In the genomic region with DNA sequence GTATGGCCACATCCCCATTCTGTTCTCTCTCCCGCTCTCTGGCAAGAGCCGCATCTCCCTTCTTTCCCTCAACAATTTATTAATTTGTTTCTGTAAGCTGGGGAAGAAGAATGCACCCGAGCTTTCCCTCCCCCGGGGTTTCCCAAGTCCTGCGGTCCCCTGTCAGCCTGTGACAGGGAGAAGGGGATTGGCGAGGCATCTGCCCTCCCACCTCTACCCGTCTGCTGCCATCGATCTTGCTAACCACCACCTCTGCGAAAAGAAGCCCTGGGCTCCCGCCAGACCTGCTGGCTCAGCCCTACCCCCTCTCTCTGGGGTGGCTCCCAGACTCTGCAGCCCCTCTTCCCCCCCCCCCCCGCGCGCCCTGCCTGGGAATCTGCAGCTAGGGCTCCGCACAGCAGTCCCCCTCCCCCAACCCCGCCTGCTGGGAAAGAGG, we compare ENCODE assay signal across 10 mouse cellular contexts. TPM values are rescaled to one million over a fixed set of nuclear protein-coding genes. Genes with fewer than 3 reads are reported as not detected.
A peak's percentile ranks its signal among the peaks of the same experiment; 100 is the strongest.
DNase-seq lines count a peak whose midpoint lies in the region; ATAC-seq lines count a peak whose summit lies in the region.
"Had no signal": no experiment of that assay in that cellular context is flagged by ENCODE, and none has a peak within 500 bp of the region (broad histone marks: within the 10 kb centered on the region; RNA-seq: fewer than 3 reads in every experiment).

No protein-coding gene starts in this region.

- H3K27ac ChIP-seq in heart, embryonic 13.5 days (replicated peaks): no peak overlapping the region
- no peak overlapping the region for H3K27ac ChIP-seq in embryonic facial prominence, embryonic 13.5 days
- no peak overlapping the region for H3K27ac ChIP-seq in neural tube, embryonic 12.5 days

- peaks cover 78% of the 10 kb centered on the region for H3K27me3 ChIP-seq in heart, embryonic 13.5 days (replicated peaks)
- peaks cover 71% of the 10 kb centered on the region for H3K27me3 ChIP-seq in embryonic facial prominence, embryonic 13.5 days
- H3K27me3 ChIP-seq in neural tube, embryonic 12.5 days (replicated peaks): peaks cover 66% of the 10 kb centered on the region

- peaks cover 56% of the 10 kb centered on the region for H3K4me1 ChIP-seq in heart, embryonic 13.5 days
- peaks cover 58% of the 10 kb centered on the region for H3K4me1 ChIP-seq in embryonic facial prominence, embryonic 13.5 days
- H3K4me1 ChIP-seq in neural tube, embryonic 12.5 days: peaks cover 43% of the 10 kb centered on the region

- peak overlapping the region; percentile 8; the same call in 1 of the 2 replicates for H3K4me3 ChIP-seq in heart, embryonic 13.5 days
- peak overlapping the region; percentile 38 for H3K4me3 ChIP-seq in embryonic facial prominence, embryonic 13.5 days
- peak overlapping the region; percentile 31 for H3K4me3 ChIP-seq in neural tube, embryonic 12.5 days
- H3K4me3 ChIP-seq: myocyte had no signal

- ATAC-seq in heart, embryonic 13.5 days (ENCODE audit: extremely low read depth, insufficient number of reproducible peaks, low FRiP score, low TSS enrichment): no peak
- ATAC-seq in embryonic facial prominence, embryonic 13.5 days (ENCODE audit: insufficient number of reproducible peaks, insufficient read depth, low FRiP score, low TSS enrichment, low read depth): no peak
- ATAC-seq in inflammation-experienced regulatory T-cells, adult 6 months: peak; percentile 32
- ATAC-seq in neural tube, embryonic 12.5 days (ENCODE audit: low FRiP score, low read depth): peak; percentile 21

- H3K9me3 ChIP-seq in heart, embryonic 13.5 days: no peaks in the 10 kb centered on the region
- H3K9me3 ChIP-seq in embryonic facial prominence, embryonic 13.5 days: no peaks in the 10 kb centered on the region
- no peaks in the 10 kb centered on the region for H3K9me3 ChIP-seq in neural tube, embryonic 12.5 days

- H3K36me3 ChIP-seq in heart, embryonic 13.5 days: no peaks in the 10 kb centered on the region
- no peaks in the 10 kb centered on the region for H3K36me3 ChIP-seq in embryonic facial prominence, embryonic 13.5 days
- H3K36me3 ChIP-seq in neural tube, embryonic 12.5 days: no peaks in the 10 kb centered on the region
- H3K36me3 ChIP-seq: G1E had no signal

- peak overlapping the region; percentile 53 for H3K9ac ChIP-seq in heart, embryonic 13.5 days
- H3K9ac ChIP-seq in embryonic facial prominence, embryonic 13.5 days: peak overlapping the region; percentile 32; the same call in 1 of the 2 replicates
- peak overlapping the region; percentile 44; the same call in 1 of the 2 replicates for H3K9ac ChIP-seq in neural tube, embryonic 12.5 days

- peak overlapping the region; percentile 69 for H3K4me2 ChIP-seq in heart, embryonic 13.5 days
- H3K4me2 ChIP-seq in embryonic facial prominence, embryonic 13.5 days: peak overlapping the region; percentile 61
- H3K4me2 ChIP-seq in neural tube, embryonic 12.5 days (replicated peaks): peak overlapping the region; percentile 58

- DNase-seq in heart, adult 9 months (ENCODE audit: low spot score in 2 of 2): no peak
- DNase-seq in lung, postnatal 4 days: no peak
- DNase-seq in urinary bladder, postnatal 36 days (ENCODE audit: low spot score in 2 of 2): no peak
- no peak for DNase-seq in adrenal gland, postnatal 25 days

- WGBS in heart, embryonic 13.5 days: 5% methylated on average over 13 of the region's 15 CpGs
- 1% methylated on average over 12 of the region's 15 CpGs for WGBS in embryonic facial prominence, embryonic 13.5 days
- WGBS in neural tube, embryonic 12.5 days: 2% methylated on average over 13 of the region's 15 CpGs

RNA-seq across cellular contexts. Expression of a gene that starts 1.4 kb away (rescaled TPM):
- 2.0 and 3.6 TPM in 2 replicates for polyA plus RNA-seq in heart, embryonic 13.5 days (2015; fragmentation: Nextera tagmentation; extraction: Ambion mirVana)
- polyA plus RNA-seq in embryonic facial prominence, embryonic 13.5 days (2015; fragmentation: Nextera tagmentation; extraction: Ambion mirVana): 18.3 and 23.1 TPM in 2 replicates
- not detected for polyA plus RNA-seq in inflammation-experienced regulatory T-cells, adult 6 months (2017; shearing (Covaris generic))
- polyA plus RNA-seq in neural tube, embryonic 12.5 days (2016; fragmentation: Nextera tagmentation; extraction: Ambion mirVana): 64.5 and 79.5 TPM in 2 replicates
- 0.55 TPM in 1 of 2 replicates, not detected in the other for total RNA-seq in adrenal gland, postnatal 25 days (2021)
- total RNA-seq: G1E had no signal
- polyA plus RNA-seq: G1E, myocyte had no signal

RNA-seq across cellular contexts. Expression of a gene that starts 7.1 kb away (rescaled TPM):
- polyA plus RNA-seq in heart, embryonic 13.5 days (2015; fragmentation: Nextera tagmentation; extraction: Ambion mirVana): 1,042 and 1,184 TPM in 2 replicates
- 50.0 and 59.2 TPM in 2 replicates for polyA plus RNA-seq in embryonic facial prominence, embryonic 13.5 days (2015; fragmentation: Nextera tagmentation; extraction: Ambion mirVana)
- polyA plus RNA-seq in inflammation-experienced regulatory T-cells, adult 6 months (2017; shearing (Covaris generic)): under 1 TPM in 1 of 3 experiments, not detected in 2; 0.85 TPM
- polyA plus RNA-seq in neural tube, embryonic 12.5 days (2016; fragmentation: Nextera tagmentation; extraction: Ambion mirVana): 24.1 and 26.5 TPM in 2 replicates
- total RNA-seq in adrenal gland, postnatal 25 days (2021): 151 and 212 TPM in 2 replicates
- total RNA-seq: G1E had no signal
- polyA plus RNA-seq: G1E had no signal

RNA-seq across cellular contexts. Expression of a gene that starts 7.6 kb away (rescaled TPM):
- polyA plus RNA-seq in heart, embryonic 13.5 days (2015; fragmentation: Nextera tagmentation; extraction: Ambion mirVana): 35.5 and 39.2 TPM in 2 replicates
- 16.7 and 20.7 TPM in 2 replicates for polyA plus RNA-seq in embryonic facial prominence, embryonic 13.5 days (2015; fragmentation: Nextera tagmentation; extraction: Ambion mirVana)
- 1,000 to 10,000 TPM; 1,847 to 2,152 (median 2,080) TPM for polyA plus RNA-seq in inflammation-experienced regulatory T-cells, adult 6 months (2017; shearing (Covaris generic))
- 12.5 and 15.4 TPM in 2 replicates for polyA plus RNA-seq in neural tube, embryonic 12.5 days (2016; fragmentation: Nextera tagmentation; extraction: Ambion mirVana)
- total RNA-seq in adrenal gland, postnatal 25 days (2021): 35.9 and 36.5 TPM in 2 replicates

RNA-seq across cellular contexts. Expression of a gene that starts 9.3 kb away (rescaled TPM):
- polyA plus RNA-seq in heart, embryonic 13.5 days (2015; fragmentation: Nextera tagmentation; extraction: Ambion mirVana): 0.19 and 0.21 TPM in 2 replicates
- 1.3 and 1.7 TPM in 2 replicates for polyA plus RNA-seq in embryonic facial prominence, embryonic 13.5 days (2015; fragmentation: Nextera tagmentation; extraction: Ambion mirVana)
- polyA plus RNA-seq in inflammation-experienced regulatory T-cells, adult 6 months (2017; shearing (Covaris generic)): under 1 TPM in 2 of 3 experiments, not detected in 1; 0.09 to 0.13 TPM
- 4.7 and 6.1 TPM in 2 replicates for polyA plus RNA-seq in neural tube, embryonic 12.5 days (2016; fragmentation: Nextera tagmentation; extraction: Ambion mirVana)
- 3.7 and 3.8 TPM in 2 replicates for total RNA-seq in adrenal gland, postnatal 25 days (2021)
- polyA plus RNA-seq: G1E, myocyte had no signal

RNA-seq across cellular contexts. Expression of a gene that starts 26.6 kb away (rescaled TPM):
- polyA plus RNA-seq in heart, embryonic 13.5 days (2015; fragmentation: Nextera tagmentation; extraction: Ambion mirVana): 2.0 and 2.2 TPM in 2 replicates
- 55.9 and 59.6 TPM in 2 replicates for polyA plus RNA-seq in embryonic facial prominence, embryonic 13.5 days (2015; fragmentation: Nextera tagmentation; extraction: Ambion mirVana)
- under 1 TPM in 1 of 3 experiments, not detected in 2; 0.18 TPM for polyA plus RNA-seq in inflammation-experienced regulatory T-cells, adult 6 months (2017; shearing (Covaris generic))
- polyA plus RNA-seq in neural tube, embryonic 12.5 days (2016; fragmentation: Nextera tagmentation; extraction: Ambion mirVana): 7.1 and 7.8 TPM in 2 replicates
- total RNA-seq in adrenal gland, postnatal 25 days (2021): 0.73 and 1.9 TPM in 2 replicates
- polyA plus RNA-seq: G1E had no signal

Comparison
In these comparisons a context has a peak if more than half of its experiments do, and no peak if none do; other contexts are left out.
1. ATAC-seq: peak in inflammation-experienced regulatory T-cells, adult 6 months (single experiment) and neural tube, embryonic 12.5 days (single experiment); none in heart, embryonic 13.5 days (single experiment) and embryonic facial prominence, embryonic 13.5 days (single experiment).
2. RNA of a gene that starts 7.1 kb away (polyA plus RNA-seq): 1,042 to 1,184 TPM in heart, embryonic 13.5 days; 50.0 to 59.2 TPM in embryonic facial prominence, embryonic 13.5 days, 24.1 to 26.5 TPM in neural tube, embryonic 12.5 days and 0.85 TPM in inflammation-experienced regulatory T-cells, adult 6 months; every median in the first group is over 10 times any median in the second.
3. RNA of a gene that starts 7.6 kb away (polyA plus RNA-seq): 1,847 to 2,152 TPM in inflammation-experienced regulatory T-cells, adult 6 months; 35.5 to 39.2 TPM in heart, embryonic 13.5 days, 16.7 to 20.7 TPM in embryonic facial prominence, embryonic 13.5 days and 12.5 to 15.4 TPM in neural tube, embryonic 12.5 days; every median in the first group is over 10 times any median in the second.
4. Peak in every context shown above with its lines, with median percentiles within 50 percentile points of each other: H3K4me2 ChIP-seq, H3K4me3 ChIP-seq and H3K9ac ChIP-seq.